Mouse (Mus musculus) inflammation-experienced regulatory T-cells, adult 6 months (primary cell): ENCODE data around the gene Arhgap23. TPM values are rescaled to one million over a fixed set of nuclear protein-coding genes. Genes with fewer than 3 reads are reported as not detected.

Source experiments
- ATAC-seq: one replicate; pipeline ENCODE4 v1.8.0; 2017
- polyA plus RNA-seq, 3 experiments: library from polyadenylated mRNA; unstranded; fragments of 100-300 nt; shearing (Covaris generic); gene quantifications; one replicate each; pipeline ENCODE4 v1.2.1; 2017

Gene Arhgap23
- polyA plus RNA-seq, 3 experiments from 2014 or later = not detected

DNA sequence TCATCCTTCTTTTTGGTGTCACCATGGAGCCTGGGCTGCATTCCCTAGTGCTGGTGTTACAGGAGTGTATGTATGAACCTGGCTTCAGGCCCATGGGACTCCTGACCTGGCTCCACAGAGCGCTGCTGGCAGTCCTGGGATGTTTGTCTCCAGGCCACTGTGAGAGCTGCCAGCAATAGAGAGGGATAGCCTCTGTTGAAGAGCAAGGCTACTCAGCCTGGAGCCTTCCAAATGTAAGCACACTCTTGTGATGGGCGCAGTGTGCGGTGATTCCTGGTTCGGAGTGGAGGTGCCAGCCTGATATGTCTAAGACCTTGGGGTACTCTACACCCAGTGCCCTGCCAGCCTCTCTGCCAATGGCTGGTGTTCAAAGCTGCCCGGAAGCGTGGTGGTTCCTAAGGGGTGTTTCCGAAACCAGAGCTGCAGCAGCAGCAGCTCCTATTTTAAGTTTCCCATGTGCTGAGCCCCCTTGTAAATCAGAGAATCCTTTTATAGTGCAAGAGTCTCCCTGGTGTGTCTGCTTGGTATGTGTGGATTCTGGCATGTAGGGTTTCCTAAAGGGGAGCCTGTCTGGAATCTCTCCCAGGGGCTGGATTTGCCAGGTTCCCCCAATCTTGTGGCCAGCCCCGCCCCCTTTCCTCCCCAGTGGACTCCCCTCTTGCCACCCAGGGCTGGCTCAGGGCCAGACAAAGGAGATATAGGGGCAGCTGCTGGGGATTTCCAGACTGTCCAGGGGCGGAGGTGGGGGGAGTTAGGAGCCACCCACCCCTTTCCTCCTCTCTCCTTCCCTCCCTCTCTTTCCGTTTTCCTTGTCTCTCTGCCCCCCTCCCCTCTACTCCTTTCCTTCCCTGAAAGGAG is 9.0 kb upstream of the Arhgap23 start:
- ATAC-seq = no peak

DNA sequence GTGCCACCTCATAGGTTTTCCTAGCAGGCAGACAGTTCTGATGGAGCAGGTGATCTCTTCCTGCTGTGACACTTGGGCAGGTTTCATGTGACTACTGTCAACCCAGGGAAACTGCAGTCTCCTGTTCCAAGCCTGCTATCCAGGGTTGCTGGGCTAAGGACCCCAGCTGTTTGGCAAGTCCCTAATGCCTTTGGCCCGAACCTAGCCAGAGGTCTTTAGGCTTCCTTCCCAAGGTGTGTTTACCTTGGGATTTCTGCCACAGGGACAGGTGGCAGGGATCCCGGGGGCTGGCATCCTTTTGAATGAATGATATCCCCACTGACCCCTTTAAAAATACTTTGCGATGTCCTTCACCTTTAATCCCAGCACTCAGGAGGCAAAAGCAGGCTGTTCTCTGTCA is 7.9 kb upstream of the Arhgap23 start:
- no peak for ATAC-seq

- peak; percentile 50 for ATAC-seq
Observed at GRCm38 (mm10) chr11:97408171-97408570, 7.2 kb upstream of the Arhgap23 start.

DNA sequence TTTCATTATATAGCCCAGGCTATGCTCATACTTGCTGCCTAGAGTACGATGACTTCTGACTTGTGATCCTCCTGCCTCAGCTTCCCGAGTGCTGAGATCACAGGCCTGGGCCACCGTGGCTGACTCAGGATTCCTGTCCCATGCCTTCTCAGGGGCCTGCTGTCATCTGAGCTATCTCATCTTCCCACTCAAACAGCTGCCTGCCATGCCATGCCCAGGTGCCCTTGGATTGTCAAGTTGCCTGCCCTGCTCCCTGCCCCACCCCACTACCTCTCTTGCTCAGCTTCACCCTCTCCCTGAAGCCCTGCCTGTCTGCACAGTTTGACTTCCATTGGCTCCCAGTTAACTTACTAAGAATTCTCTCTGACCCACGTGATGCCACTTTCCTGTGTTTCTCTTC is 4.4 kb upstream of the Arhgap23 start:
- no peak for ATAC-seq

GRCm38 (mm10) chr11:97412117-97412516 is 3.2 kb upstream of the Arhgap23 start:
- ATAC-seq = no peak

DNA sequence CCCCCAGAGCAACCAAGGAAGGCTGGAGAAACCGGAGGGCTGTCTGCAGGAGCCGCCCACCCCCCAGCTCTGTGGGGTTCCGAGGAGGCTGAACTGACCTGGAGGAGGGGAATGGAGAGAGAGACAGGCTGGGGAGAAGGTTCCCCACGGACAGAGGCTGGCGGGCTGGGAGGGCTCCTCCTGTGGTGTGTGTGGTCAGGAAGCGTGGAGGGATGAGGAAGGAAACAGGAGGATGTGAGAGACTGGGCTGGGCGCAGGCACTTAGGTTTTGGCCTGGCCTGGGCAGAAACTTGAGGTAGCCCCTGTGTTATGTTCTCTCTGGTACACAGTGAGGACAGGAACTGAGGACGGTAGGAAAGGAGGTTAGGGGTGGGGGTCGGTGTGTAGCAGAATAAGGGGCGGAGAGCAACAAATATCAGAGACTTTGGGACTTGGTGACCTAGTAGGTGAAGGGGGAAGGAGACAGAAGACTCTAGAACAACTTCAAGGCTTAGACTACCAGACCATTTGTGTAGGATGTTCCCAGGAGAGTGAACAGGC is 2.5 kb upstream of the Arhgap23 start:
- ATAC-seq = no peak

GRCm38 (mm10) chr11:97415712-97416636 is 641 bp downstream of the Arhgap23 start:
- ATAC-seq = no peak

DNA sequence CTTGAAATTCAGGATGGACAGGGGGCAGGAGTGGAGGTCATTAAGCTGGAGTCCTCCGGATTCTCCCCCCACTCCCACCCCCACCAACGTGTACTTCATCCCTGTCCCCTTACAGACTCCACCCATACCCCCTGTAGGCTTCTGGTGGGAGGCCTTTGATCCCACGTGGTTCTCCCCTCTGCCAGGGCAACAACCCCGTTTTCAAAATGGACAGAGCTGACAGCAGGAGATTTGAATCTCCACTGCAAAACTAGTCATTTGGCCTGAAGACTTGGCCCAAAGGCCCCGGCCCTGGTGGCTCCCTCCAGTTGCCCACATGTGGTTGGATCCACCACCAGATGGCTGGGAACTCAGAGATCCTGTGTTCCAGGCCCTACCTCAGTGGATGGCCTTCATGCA is 1.3 kb downstream of the Arhgap23 start:
- ATAC-seq = no peak

GRCm38 (mm10) chr11:97418834-97419539 is 3.7 kb downstream of the Arhgap23 start:
- ATAC-seq = no peak

DNA sequence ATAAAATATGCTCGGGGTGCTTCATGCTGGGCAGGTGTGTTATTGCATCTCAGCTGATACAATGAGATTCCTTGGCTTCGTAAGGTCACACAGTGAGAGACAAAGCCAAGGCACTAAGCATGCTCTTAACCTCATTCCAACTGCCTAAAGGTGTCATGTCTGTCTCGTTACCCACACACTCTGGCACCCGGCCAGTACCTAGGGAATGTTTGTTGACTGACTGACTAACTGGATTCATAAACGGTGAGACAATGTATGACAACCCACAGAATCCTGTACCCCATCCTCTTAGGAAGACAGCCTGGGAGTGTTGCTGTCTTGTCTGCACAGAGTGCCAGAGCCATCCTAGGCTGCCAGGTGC is 4.2 kb downstream of the Arhgap23 start:
- ATAC-seq = no peak

DNA sequence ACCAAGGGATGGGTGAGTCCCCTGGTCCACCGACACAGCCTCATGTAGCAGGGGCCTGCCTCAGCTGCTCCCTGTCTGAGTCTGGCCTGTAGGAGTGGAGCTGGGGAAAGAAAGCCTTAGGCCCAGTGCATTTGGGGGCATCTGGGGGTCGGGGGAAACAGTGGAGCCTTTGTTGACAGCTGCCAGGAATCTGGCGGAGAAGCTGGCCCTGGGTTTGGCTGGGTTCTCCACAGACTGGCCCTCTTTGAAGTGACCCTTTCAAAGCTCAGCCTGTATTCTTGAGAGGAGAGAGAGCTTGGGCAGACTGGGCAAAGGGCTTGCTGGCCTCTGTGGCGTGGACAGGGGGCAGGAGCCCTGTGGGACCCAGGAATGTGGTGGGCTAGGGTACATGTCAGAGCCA is 7.2 kb downstream of the Arhgap23 start:
- ATAC-seq = no peak

DNA sequence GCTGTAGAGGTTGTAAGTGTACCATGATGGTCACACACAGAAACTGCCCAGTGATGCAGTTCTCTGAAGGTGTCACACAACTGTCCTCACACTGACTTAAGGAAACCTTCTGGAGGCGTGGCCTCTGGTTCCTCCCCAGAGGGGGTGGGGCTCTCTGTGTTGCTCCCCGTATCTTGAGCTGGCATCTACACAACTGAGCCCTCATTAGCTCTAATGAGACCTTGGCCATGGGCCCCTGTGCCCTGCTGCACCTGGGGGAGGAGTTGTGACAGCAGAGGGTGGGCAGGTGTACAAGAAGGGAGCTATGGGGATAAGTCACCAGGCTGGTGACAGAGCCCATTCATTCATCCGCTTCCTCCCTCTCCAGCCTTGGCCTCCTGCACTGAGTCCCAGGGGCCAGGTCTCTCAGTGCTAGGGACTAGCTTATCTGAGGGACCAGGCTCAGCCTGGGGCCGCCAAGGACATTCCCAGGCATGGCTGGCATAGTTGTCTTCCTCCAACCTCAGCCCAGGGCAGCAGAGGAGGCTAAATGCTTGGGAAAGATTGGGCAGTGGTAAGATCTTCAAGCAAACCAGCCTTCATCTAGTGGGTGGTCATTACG is 8.9 kb downstream of the Arhgap23 start:
- ATAC-seq = no peak

GRCm38 (mm10) chr11:97424802-97425201 is 9.5 kb downstream of the Arhgap23 start:
- ATAC-seq = no peak

- peak; percentile 48 for ATAC-seq
Observed at GRCm38 (mm10) chr11:97427794-97428725, 12.7 kb downstream of the Arhgap23 start.

- ATAC-seq = no peak
Observed at GRCm38 (mm10) chr11:97428726-97429077, 13.4 kb downstream of the Arhgap23 start.

- no peak for ATAC-seq
Observed at GRCm38 (mm10) chr11:97429615-97430014, 14.3 kb downstream of the Arhgap23 start.

DNA sequence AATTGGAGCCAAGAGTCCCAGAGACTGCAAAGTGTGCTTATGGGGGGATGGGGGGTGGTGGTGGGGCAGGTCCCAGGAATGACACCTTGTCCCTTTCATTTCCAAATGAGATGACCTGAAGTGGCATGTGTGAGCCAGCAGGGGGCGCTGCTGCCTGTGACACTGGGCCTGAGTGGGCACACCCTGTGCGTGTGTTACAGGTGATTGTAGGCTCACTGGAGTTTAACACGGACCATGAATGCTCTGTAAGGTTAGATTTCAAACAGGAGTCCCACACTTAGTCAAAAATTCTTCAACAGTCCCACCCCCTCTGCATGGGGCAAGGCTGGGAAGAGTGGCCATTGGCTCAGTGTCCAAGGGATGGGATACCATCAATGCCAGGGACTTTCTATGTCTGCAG is 16.7 kb downstream of the Arhgap23 start:
- no peak for ATAC-seq

DNA sequence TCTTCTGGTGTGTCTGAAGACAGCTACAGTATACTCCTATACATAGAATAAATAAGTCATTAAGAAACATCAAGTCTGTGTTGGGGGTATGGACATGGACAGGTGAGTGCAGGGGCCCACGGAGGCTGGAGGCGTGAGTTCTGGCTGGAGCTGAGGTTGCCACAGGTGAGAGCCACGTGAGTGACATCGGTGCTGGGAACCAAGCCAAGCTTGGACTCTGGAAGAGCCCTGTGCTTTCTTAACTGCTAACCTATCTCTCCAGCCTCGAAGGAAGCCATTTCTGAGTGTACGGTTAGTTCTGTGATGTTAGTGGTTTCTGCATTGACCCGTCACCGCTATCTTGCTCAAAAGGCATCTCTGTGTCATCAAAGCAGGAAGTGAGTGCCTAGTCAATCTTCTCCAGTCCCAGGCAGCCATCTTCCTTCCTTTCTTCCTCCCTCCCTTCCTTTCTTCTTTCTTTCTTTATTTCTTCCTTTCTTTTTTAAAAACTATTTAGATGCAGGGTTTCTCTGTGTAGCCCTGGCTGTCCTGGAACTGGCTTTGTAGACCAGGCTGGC is 17.7 kb downstream of the Arhgap23 start:
- ATAC-seq = no peak

DNA sequence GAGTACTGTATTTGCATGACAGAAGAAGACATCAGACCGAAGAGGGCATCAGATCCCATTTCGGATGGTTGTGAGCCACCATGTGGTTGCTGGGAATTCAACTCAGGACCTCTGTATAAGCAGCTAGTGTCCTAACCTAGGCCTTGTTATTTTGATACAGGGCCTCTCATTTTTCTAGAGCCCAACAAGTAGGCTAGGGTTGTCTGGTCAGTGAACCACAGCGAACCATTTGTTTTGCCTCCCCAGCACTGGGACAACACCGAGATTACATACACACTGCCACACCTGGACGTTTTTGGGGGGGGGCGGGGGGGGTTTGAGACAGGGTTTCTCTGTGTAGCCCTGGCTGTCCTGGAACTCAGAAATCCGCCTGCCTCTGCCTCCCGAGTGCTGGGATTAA is 18.8 kb downstream of the Arhgap23 start:
- no peak for ATAC-seq

DNA sequence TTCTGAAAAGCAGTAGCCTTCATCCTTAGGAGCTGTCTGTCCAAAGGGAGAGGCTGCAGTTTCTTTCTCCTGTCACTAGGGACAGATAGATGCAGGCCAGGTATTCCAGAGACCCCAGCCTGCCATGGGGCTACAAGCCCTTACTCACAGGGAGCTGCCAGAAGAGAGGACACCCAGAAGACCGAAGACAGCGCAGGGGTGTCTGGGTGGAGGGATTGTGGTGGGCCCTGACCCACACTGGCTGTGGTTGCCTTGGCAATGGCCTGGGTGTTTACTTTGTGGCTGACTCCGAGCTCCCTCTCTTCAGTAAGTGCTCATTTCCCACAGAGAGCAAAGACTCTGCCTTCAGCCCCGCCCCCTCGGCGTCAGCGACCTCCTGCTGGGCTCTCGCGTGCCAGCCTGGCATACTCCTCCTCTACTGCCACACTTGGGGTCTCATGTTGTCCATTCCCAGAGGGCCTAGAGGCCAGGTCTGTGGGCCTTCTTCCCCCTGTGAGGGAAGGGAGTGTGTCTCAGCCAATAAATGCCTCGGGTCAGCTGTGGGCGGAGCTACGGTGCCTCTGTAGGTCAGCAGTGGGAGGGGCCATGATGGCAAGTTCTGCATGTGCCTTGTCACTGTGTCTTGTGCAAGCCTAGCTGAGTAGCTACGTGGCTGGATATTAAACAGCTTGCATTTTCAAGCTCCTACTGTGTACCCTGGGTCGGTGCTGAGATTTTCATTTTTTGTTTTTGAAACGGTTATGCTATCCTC is 19.5 kb downstream of the Arhgap23 start:
- ATAC-seq = peak; percentile 70
